Mouse (Mus musculus): ENCODE data around the gene Gstt4. TPM values are rescaled to one million over a fixed set of nuclear protein-coding genes. Genes with fewer than 3 reads are reported as not detected.

The Gstt4 gene
- polyA plus RNA-seq (2012; rRNA removed), result not detected in 2 replicates

DNA sequence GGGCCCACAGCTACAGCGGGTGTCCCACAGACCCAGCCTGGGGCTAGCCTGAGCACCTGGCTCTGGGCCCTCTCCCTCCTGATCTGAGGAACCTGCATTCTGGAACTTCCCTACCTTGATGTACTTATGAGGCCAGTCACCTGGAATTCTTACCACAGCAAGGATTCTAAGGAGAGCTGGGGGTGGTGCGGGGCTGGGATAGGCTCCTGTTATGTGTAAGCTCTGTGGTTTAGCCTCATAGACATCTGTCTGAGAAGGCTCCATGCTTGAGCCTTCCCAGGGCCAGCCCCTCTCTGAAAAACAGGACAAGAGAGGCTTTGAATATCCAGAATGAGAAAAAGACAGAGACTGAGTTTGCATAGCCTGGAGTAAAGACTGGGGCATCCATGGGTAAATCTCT lies at the start of gene Gstt4:
Gene Gstt4 (minus strand): TSS at position 101 of the 400 bp plus-strand sequence.

GRCm38 (mm10) chr10:75859786-75860470 lies 37.6 kb upstream of the Gstt4 start, which contains the start of gene Mif:
Gene Mif (minus strand): TSS chr10:75860240.

GRCm38 (mm10) chr10:75837248-75837759 lies 15.0 kb upstream of the Gstt4 start, which contains the start of gene Gstt2:
Gene Gstt2 (minus strand): TSS chr10:75837424.

DNA sequence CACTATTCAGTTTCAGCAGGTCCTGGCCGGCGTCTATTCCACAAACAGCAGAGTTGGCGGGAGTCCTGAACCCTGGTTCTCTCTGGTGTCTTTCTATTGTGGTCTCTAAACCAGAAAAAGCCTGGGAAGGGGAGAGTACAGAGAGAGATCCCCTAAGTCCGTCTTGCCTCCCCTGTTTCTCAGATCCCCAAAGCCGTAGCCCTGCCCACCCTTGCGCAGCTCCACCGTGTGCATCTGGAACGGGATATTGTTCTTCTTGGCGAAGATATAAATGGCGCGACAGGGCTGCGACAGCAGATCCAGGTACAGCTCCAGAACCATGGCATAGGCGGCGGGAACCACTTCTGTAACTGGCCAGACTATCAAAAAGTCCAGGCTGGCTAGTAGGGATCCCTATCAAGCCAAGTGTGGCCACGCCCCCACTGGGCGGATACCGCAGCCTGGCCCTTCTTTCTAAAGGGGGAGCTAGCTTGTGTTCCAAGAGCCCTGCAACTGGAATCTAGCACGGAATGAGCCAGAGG lies 24.1 kb downstream of the Gstt4 start, which contains the start of gene Gstt1:
Gene Gstt1 (minus strand): TSS at position 409 of the 521 bp plus-strand sequence.

DNA sequence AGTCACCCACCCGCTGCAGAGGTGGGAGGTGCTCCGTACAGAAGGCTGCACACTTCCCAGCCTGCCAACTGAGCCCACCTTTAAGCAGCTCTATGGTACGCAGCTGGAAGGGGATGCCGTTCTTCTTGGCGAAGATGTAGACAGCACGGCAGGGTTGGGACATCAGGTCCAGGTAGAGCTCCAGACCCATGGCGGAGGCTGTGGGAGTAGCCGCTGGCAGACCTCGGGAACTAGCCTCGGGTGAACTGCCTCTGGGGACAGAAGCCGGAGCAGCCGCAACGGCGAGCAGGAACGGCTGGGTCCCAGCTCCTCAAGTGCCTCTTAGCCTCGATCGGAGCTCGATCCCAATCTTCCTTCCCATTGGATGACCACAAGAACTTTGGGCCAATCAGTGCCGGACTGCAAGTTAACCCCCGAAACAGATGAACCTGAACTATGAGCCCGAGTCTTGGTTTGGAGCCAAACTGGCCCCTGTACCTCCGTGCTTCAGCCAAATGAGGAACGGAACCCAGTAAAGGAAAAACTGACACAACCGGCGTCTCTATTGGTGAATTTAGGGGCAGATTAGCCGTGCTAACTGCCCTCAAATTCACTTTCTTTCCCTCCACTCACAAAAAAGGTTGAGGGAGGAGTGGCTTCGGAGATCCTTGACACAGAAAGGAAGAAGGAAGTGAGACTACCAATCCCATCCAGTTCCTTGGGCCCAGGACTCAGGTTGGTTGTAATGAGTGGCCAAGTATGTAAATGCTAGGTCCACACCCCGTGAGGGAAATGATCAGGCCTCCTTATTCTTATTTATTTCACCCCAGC lies 41.4 kb downstream of the Gstt4 start, which contains the start of the genes Gm20441 and Gstt3:
Gene Gm20441 (minus strand): TSS at position 186 of the 810 bp plus-strand sequence.
Gene Gstt3 (minus strand): TSS at position 646 of the 810 bp plus-strand sequence.

GRCm38 (mm10) chr10:75772795-75773664 lies 49.3 kb downstream of the Gstt4 start, which contains the start of gene Ddt:
Gene Ddt (minus strand): TSS chr10:75773414.

Other genes with a start within 250 kb of the Gstt4 start
- gene Ggt5, start 233.2 kb downstream of the Gstt4 start, polyA plus RNA-seq (2012; rRNA removed), result 12.5 and 28.5 TPM in 2 replicates
- gene Susd2, start 178.5 kb downstream of the Gstt4 start, polyA plus RNA-seq (2012; rRNA removed), result 16.5 and 18.7 TPM in 2 replicates
- gene Cabin1, start 58.2 kb downstream of the Gstt4 start, polyA plus RNA-seq (2012; rRNA removed), result 15.4 and 19.2 TPM in 2 replicates
- gene Ddt, start 49.1 kb downstream of the Gstt4 start, polyA plus RNA-seq (2012; rRNA removed), result 55.7 and 66.9 TPM in 2 replicates
- gene Gm20441, start 41.6 kb downstream of the Gstt4 start, polyA plus RNA-seq (2012; rRNA removed), result 0.61 TPM in 1 of 2 replicates, not detected in the other
- gene Gstt3, start 41.1 kb downstream of the Gstt4 start, polyA plus RNA-seq (2012; rRNA removed), result 37.5 and 38.9 TPM in 2 replicates
- 55.2 and 70.1 TPM in 2 replicates for gene Gstt1, start 24.0 kb downstream of the Gstt4 start, polyA plus RNA-seq (2012; rRNA removed)
- gene Gstt2, start 14.9 kb upstream of the Gstt4 start, polyA plus RNA-seq (2012; rRNA removed), result 104 and 132 TPM in 2 replicates
- gene Mif, start 37.7 kb upstream of the Gstt4 start, polyA plus RNA-seq (2012; rRNA removed), result 921 and 1,563 TPM in 2 replicates
- gene Derl3, start 70.9 kb upstream of the Gstt4 start, polyA plus RNA-seq (2012; rRNA removed), result 28.9 and 38.8 TPM in 2 replicates
- 32.3 and 34.3 TPM in 2 replicates for gene Smarcb1, start 99.1 kb upstream of the Gstt4 start, polyA plus RNA-seq (2012; rRNA removed)
- 1,169 and 2,852 TPM in 2 replicates for gene Chchd10, start 110.6 kb upstream of the Gstt4 start, polyA plus RNA-seq (2012; rRNA removed)
- gene Mmp11, start 114.0 kb upstream of the Gstt4 start, polyA plus RNA-seq (2012; rRNA removed), result 11.6 and 13.7 TPM in 2 replicates
- 0.11 TPM in 1 of 2 replicates, not detected in the other for gene Gm867, start 118.1 kb upstream of the Gstt4 start, polyA plus RNA-seq (2012; rRNA removed)
- gene Vpreb3, start 120.5 kb upstream of the Gstt4 start, polyA plus RNA-seq (2012; rRNA removed), result 0.11 and 0.31 TPM in 2 replicates
- gene Gm5134, start 132.0 kb upstream of the Gstt4 start, polyA plus RNA-seq (2012; rRNA removed), result not detected in 2 replicates
- 1.3 and 1.5 TPM in 2 replicates for gene Zfp280b, start 210.1 kb upstream of the Gstt4 start, polyA plus RNA-seq (2012; rRNA removed)

All from stomach, adult 2 months (tissue).